Mouse (Mus musculus): ENCODE results near the gene Fzd4.

Fzd4 gene

DNA sequence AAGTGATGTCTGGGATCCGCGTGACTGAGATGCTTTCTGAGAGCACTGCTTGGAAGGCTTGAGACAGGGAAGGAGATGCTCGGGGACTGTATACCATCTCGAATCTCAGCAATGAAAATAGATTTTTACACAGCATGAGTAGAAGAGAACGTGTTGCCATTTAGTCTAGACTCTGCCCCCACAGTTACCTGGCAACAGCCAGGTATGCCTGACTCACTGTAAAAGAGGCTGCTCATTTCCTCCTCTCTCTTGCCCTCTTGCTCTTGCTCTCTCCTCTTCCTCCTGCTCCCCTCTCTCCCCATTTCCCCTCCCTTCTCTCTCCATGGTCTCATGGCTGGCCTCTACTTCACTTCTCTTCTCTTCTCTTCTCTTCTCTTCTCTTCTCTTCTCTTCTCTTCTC lies 20.5 kb downstream of the Fzd4 start:
- in situ Hi-C loops (cut with MboI, MseI): loop anchor here (25.0 kb wide), 1 partner anchor 1062 kb away; no protein-coding TSS in a partner anchor

DNA sequence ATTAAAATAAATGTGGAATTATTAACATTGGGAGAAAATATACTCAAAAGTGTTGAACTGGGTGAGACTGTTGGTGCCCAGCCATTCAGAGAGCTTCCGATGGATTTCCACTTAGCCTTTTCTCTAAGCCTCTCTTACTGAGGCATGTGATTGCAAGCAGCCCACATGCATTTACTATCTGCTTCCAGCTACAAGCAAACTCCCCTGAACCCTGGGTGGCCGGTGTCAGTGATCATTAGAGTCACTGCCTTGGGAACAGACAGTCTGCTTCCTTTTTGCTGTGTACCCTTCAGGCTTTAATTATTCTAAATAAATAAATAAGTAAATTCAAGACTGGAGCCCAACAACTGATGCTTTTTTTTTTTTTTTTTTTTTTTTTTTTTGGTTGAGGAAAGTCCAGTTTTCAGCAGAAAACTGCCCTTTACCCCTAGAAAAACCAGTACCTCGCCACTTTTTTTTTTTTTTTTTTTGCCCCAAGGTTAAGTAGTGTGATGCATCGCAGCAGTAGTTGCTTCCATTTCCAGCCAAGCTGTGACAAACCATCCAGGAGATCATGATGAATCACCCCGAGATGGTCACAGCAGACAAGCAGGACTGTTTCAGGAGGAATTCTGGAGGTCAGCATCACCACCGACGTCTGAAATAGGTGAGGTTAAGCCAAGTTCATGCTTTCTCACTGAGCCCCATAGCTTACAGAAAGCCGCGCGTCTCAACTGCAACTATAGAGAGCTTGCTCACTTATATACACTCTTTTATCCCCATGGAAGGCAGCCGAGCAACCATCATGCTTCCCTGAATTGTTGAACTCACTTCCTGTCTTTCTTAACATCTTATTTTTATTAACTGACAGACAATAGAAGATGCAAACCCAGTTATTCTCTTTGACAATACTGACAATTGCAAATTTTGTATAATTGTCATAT lies 21.9 kb downstream of the Fzd4 start:
- in situ Hi-C loops (cut with MboI, MseI): no loop called here

GRCm38 (mm10) chr7:89427101-89427500 lies 22.9 kb downstream of the Fzd4 start:
- in situ Hi-C loops (cut with MboI, MseI): no loop called here

DNA sequence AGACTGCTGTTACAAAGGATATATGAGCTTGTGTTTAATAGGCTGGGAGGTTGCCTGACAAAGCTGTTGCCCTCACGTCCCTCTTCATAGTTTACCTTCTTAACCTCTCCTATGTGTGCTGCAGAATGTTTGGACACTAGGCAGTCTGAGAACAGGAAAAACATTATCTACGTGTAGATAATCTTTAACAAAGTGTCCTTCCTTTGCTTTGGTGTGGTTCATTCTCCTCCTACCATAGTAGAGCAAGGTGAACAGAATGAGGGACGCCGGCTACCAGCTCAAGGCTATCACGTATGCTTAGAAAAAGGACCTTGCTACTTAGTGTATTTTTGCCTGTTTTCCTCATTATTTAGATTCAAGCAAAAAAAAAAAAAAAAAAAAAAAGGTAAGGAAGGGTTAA lies 24.6 kb downstream of the Fzd4 start:
- in situ Hi-C loops (cut with MboI, MseI): no loop called here

DNA sequence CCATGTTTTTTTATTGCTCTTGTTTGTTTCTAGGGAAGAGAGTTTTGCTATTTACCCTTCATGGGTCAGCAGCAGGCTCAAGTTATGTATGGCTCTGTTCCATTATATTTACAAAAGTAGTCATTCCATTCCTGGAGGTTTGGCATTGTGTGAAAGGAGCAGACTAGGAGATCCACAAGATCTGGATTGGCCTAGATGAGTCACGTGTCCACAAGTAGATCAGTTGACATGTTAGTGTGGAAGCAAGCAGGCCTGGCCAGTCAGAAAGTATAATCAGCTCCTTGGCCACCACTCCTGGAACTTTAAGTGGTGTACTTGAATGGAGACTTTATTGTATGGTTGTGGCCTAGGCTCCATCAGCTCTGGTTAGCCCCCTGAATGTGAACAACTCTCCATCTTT lies 25.2 kb downstream of the Fzd4 start:
- in situ Hi-C loops (cut with MboI, MseI): no loop called here

GRCm38 (mm10) chr7:89431185-89431584 lies 27.0 kb downstream of the Fzd4 start:
- in situ Hi-C loops (cut with MboI, MseI): no loop called here

DNA sequence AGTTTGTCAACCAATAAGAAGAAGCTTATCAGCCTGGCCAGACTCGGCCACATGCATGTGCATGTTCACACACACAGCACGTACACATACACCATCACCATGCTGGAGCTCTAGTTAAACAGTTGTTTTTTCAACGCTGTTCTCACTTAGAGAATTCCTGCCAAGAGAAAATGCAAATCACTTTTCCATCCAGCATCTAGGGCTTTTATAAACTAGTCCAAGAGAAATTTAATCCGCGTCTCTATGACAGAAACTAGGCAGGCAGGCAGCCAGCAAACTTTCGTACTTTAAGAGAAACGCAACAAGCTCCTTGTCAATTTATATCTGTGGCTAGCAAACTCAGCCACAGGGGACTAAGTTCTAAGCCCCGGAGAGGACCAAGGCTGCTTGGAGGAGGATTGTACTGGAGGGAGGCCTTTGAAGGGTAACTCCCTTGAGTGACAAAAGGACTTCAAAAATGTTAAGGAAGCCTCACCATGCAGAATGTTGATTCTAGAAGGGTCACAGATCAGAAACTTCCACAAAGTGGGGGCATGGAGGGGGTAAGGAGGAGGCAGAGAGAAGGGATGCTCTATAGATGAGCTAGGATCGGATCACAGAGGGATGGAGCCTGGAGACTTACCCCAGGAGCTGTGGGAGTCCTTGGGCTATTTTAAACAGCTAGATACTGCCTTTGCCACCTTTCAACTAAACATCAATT lies 29.2 kb downstream of the Fzd4 start:
- in situ Hi-C loops (cut with MboI, MseI): no loop called here

DNA sequence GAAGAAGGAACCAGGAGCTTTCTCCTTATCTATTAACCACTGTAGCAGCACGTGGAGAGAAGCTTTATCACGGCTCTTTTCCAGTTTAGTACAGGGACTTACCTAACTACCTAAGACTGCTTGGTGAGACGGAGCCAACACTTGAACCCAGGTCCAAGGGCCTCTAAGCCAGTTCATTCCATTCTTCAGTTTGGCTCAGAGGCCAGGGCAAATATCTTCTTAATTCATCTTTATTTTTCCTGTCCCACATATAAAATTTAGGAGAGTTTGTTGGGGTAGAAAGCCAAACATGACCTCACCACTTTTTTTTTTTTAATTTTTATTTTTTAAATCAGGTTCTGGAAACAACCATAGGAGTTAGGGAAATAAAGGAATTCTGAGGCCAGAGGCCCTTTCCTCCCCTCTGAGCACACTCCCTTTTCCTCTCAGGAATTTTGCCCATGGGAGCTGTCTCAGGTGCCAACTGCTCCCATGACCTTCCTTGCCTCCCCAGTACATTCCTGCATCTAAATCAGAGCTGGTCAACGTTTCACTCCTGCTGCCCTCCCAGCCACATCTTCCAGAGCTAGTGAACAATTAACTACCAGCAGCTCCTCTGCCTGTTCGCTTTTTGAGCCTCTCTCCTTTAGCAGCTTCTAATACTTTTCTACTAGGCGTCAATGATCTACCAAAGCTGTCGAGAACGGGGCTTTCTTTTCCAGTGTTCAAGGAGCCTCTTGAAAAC lies 29.9 kb downstream of the Fzd4 start:
- in situ Hi-C loops (cut with MboI, MseI): no loop called here

- in situ Hi-C loops (cut with MboI, MseI): no loop called here
Observed at GRCm38 (mm10) chr7:89436404-89436803, 32.2 kb downstream of the Fzd4 start.

GRCm38 (mm10) chr7:89437589-89437988 lies 33.4 kb downstream of the Fzd4 start:
- in situ Hi-C loops (cut with MboI, MseI): no loop called here

DNA sequence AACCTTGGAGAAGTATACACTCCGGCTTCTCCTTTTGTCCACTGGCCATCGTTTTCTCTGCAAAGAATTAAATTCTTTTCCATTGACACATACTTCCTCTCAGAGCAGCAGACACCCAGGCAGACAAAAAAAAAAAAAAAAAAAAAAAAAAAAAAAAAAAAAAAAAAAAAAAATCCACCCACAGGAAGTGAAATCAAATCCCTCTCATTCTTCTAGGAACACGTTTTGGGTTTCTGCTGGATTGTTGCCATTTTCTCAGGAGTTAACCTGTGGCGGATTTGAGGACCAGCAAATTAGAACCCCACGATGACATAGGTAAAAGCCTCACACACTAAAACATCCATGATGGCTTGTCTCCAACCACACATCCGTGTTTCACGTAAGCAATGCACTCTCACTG lies 37.1 kb downstream of the Fzd4 start:
- in situ Hi-C loops (cut with MboI, MseI): no loop called here

GRCm38 (mm10) chr7:89442242-89442641 lies 38.1 kb downstream of the Fzd4 start:
- in situ Hi-C loops (cut with MboI, MseI): no loop called here

- in situ Hi-C loops (cut with MboI, MseI): no loop called here
Observed at GRCm38 (mm10) chr7:89445137-89445536, 41.0 kb downstream of the Fzd4 start.

GRCm38 (mm10) chr7:89450312-89450711 lies 46.2 kb downstream of the Fzd4 start:
- in situ Hi-C loops (cut with MboI, MseI): no loop called here

GRCm38 (mm10) chr7:89456380-89457076 lies 52.4 kb downstream of the Fzd4 start:
- in situ Hi-C loops (cut with MboI, MseI): no loop called here

- in situ Hi-C loops (cut with MboI, MseI): no loop called here
Observed at GRCm38 (mm10) chr7:89459691-89460090, 55.5 kb downstream of the Fzd4 start.

DNA sequence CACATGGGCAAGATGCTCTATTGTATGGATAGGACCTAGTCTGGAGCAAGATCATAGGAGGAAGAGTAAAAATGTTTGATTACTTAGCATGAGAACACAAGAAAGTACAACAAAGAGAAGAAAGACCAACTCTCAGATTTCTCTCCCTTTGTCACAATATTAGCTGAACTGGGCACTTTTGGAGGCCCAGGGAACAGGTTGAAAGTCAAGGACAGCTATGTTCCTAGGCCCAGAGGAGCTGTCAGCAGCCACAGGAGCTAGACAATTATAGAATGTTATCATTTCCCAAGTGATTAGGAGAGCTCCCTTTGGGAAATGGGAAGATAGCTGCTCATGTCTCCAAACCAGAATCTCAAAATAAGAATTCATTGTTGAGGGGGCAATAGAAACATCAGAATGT lies 56.8 kb downstream of the Fzd4 start:
- in situ Hi-C loops (cut with MboI, MseI): no loop called here

GRCm38 (mm10) chr7:89461351-89461750 lies 57.2 kb downstream of the Fzd4 start:
- in situ Hi-C loops (cut with MboI, MseI): no loop called here
